Mouse (Mus musculus): ENCODE results near the gene Gm21863. TPM values are rescaled to one million over a fixed set of nuclear protein-coding genes. Genes with fewer than 3 reads are reported as not detected.
"Not testable (repeated sequence)": the region's sequence is repeated elsewhere in the genome, so short reads cannot be mapped to it uniquely, and the experiment has no call there.

Gm21863 gene
- total RNA-seq (2021), result not detected
- long read RNA-seq, experiment 1, result 0 reads
- long read RNA-seq, experiment 2, result 0 reads

DNA sequence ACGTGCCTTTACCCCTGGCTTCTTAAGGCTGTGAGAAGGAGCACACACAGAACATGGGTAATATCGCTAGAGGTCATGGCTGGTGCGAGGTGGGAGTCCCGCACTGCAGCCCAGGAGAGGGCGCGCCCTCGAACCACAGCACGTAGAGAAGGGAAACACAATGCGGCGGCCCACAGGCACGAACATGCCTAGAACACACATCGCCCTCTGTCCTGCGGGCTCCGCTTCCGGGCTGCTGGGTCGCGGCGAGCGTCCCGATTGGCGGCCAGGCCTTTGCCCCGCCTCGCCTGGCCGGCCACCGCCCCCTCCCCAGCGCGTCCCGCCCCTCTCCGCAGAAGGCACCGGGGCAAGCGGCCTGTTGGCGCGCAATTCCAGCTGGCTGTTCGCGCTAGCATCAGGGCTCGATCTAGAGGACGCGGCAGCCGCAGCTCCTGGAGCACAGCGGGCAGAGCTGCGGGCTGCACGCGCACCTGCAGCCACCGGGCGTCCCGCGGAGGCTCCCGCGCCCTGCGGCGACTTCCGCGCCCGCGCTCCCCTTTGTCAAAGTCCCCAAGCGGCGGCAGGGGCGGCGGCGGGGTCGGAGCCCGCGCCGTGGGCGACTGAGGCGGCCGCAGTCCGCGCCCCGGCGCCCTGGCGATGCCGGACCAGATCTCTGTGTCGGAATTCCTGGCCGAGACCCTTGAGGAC is at the start of gene Gm21863:
Gene Gm21863 (plus strand): TSS at position 637 of the 687 bp plus-strand sequence.
- intact Hi-C loops (cut with DNase I; ENCODE audit: low total_unique reads); DNase-seq: not testable (repeated sequence)

DNA sequence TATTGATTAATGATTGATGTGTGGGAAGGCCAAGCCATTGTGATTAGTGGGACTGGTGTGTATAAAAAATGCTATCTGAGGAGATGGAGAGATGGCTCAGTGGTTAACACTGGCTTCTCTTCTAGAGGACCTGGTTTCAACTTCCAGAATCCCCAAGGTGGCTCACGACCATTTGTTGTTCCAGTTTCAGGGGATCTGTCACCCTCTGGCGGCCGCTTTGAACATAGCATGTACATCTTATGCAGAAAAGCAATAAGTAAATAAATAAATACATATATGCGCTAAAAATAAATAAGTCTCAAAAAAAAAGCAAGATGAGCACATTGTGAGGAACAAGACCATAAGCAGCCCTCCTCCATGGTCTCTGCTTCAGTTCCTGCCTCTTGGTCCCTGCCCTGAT is 26.3 kb upstream of the Gm21863 start:
- intact Hi-C loops (cut with DNase I; ENCODE audit: low total_unique reads), result not testable (repeated sequence)

More for the DNA sequence above, 26.3 kb upstream of the Gm21863 start:
- not testable (repeated sequence) for DNase-seq
